Mouse (Mus musculus): ENCODE measurements around the gene Dcn.

Dcn gene

GRCm38 (mm10) chr10:97564957-97565856 lies 85.8 kb downstream of the Dcn start, which contains the start of gene Lum:
Lum (plus strand) TSS chr10:97565128.
- no peak for DNase-seq

- DNase-seq: no peak
Observed at GRCm38 (mm10) chr10:97567489-97568135, 88.2 kb downstream of the Dcn start.

Data from layer of hippocampus, adult 9-11 months (tissue).